Mouse (Mus musculus): Measurements from ENCODE around the gene Banf1. TPM values are rescaled to one million over a fixed set of nuclear protein-coding genes. Genes with fewer than 3 reads are reported as not detected.

Gene Banf1
- polyA plus RNA-seq, 1 experiment, result 506 TPM

- TF ChIP-seq USF1 (IDR thresholded peaks at IDR 0.05; ENCODE audit: low read depth), result no peak
- peak; percentile 13 for TF ChIP-seq CTCF (IDR thresholded peaks at IDR 0.05; ENCODE audit: control insufficient read depth, insufficient read depth, insufficient read length)
- Histone ChIP-seq H3K4me3 (ENCODE audit: insufficient read depth, poor library complexity, severe bottlenecking) (no peak overlapping the region), H3K79me2 (ENCODE audit: control insufficient read depth, insufficient read depth) (peaks cover 2% of the 10 kb centered on the region), H3K79me3 (ENCODE audit: low read depth) (no peaks in the 10 kb centered on the region), H3ac (ENCODE audit: control insufficient read depth, insufficient read length, low read depth) (peak overlapping the region; percentile 82), H3K36me3 (ENCODE audit: control insufficient read depth, insufficient read depth) (no peaks in the 10 kb centered on the region), H3K27me3 (ENCODE audit: control insufficient read depth, insufficient read depth, insufficient read length) (no peaks in the 10 kb centered on the region)
Measured at GRCm38 (mm10) chr19:5348526-5349501, 18.2 kb downstream of the Banf1 start.

DNA sequence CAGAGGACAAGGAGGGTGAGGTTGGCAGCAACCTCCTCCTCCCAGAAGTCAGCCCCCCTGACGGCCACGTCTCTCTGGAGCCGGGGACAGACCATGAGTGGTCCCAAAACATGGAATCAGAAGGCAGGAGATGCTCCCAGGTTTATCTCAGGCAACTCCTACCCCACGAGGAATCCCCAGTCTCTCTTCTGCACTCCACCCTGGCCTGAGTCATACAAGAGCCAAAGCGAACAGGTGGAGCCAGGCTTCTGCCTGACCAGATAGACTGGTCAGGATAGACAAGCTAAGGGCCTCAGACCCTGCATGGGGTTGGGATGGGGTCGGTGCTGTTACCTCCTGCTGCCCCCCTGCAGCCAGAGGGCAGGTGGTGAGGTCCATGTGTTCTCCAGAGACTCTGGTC, 18.9 kb downstream of the Banf1 start:
- H3K79me3 ChIP-seq (ENCODE audit: low read depth), result no peaks in the 10 kb centered on the region
- H3K27me3 ChIP-seq (ENCODE audit: control insufficient read depth, insufficient read depth, insufficient read length), result no peaks in the 10 kb centered on the region
- no peak overlapping the region for H3ac ChIP-seq (ENCODE audit: control insufficient read depth, insufficient read length, low read depth)
- peak; percentile 36 for TF ChIP-seq MYOD1 (IDR thresholded peaks at IDR 0.05; ENCODE audit: control insufficient read depth, insufficient read length, low read depth)
- no peak for TF ChIP-seq USF1 (IDR thresholded peaks at IDR 0.05; ENCODE audit: low read depth)
- TF ChIP-seq CTCF (IDR thresholded peaks at IDR 0.05; ENCODE audit: control insufficient read depth, insufficient read depth, insufficient read length), result no peak
- no peaks in the 10 kb centered on the region for H3K36me3 ChIP-seq (ENCODE audit: control insufficient read depth, insufficient read depth)
- H3K4me3 ChIP-seq (ENCODE audit: insufficient read depth, poor library complexity, severe bottlenecking), result no peak overlapping the region
- peaks cover 7% of the 10 kb centered on the region for H3K79me2 ChIP-seq (ENCODE audit: control insufficient read depth, insufficient read depth)

- Histone ChIP-seq H3K79me2 (ENCODE audit: control insufficient read depth, insufficient read depth) (peaks cover 7% of the 10 kb centered on the region), H3K27me3 (ENCODE audit: control insufficient read depth, insufficient read depth, insufficient read length) (no peaks in the 10 kb centered on the region), H3K4me3 (ENCODE audit: insufficient read depth, poor library complexity, severe bottlenecking) (no peak overlapping the region), H3ac (ENCODE audit: control insufficient read depth, insufficient read length, low read depth) (no peak overlapping the region), H3K36me3 (ENCODE audit: control insufficient read depth, insufficient read depth) (no peaks in the 10 kb centered on the region), H3K79me3 (ENCODE audit: low read depth) (no peaks in the 10 kb centered on the region)
- TF ChIP-seq MYOG (IDR thresholded peaks at IDR 0.05; ENCODE audit: control insufficient read depth, extremely low read depth, insufficient read length), result no peak
- TF ChIP-seq CEBPB (IDR thresholded peaks at IDR 0.05; ENCODE audit: low read depth), result no peak
- peak; percentile 12 for TF ChIP-seq FOSL1 (IDR thresholded peaks at IDR 0.05; ENCODE audit: insufficient read depth, low read length, poor library complexity, severe bottlenecking)
- TF ChIP-seq MYOD1 (IDR thresholded peaks at IDR 0.05; ENCODE audit: control insufficient read depth, insufficient read length, low read depth), result peak; percentile 92
- TF ChIP-seq CTCF (IDR thresholded peaks at IDR 0.05; ENCODE audit: control insufficient read depth, insufficient read depth, insufficient read length), result no peak
- peak; percentile 97 for TF ChIP-seq USF1 (IDR thresholded peaks at IDR 0.05; ENCODE audit: low read depth)
- TF ChIP-seq MAX (IDR thresholded peaks at IDR 0.05), result peak; percentile 85
Measured at GRCm38 (mm10) chr19:5345297-5346131, 21.5 kb downstream of the Banf1 start.

DNA sequence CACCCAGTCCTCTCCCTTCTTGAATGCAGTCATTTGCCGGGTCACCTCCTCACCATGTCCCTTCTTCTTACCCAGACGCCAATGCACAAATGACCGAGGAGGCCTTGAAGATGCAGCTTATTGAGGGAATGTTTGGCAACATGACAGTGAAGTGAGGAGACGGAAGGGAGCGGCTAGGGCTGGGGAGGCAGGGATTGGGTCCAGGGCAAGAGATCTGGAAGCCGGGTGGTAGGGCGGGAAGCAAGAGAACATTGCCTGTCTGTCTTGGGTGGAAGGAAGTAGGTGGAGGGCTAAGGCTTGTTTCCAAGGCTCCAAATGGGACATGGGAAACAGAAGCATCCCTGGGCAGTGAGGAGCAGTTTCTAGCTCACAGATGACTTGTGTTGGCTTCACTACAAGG, 25.6 kb downstream of the Banf1 start:
- Histone ChIP-seq H3K4me3 (ENCODE audit: insufficient read depth, poor library complexity, severe bottlenecking) (no peak overlapping the region), H3K79me3 (ENCODE audit: low read depth) (no peaks in the 10 kb centered on the region), H3K79me2 (ENCODE audit: control insufficient read depth, insufficient read depth) (peaks cover 7% of the 10 kb centered on the region), H3ac (ENCODE audit: control insufficient read depth, insufficient read length, low read depth) (no peak overlapping the region), H3K36me3 (ENCODE audit: control insufficient read depth, insufficient read depth) (no peaks in the 10 kb centered on the region), H3K27me3 (ENCODE audit: control insufficient read depth, insufficient read depth, insufficient read length) (no peaks in the 10 kb centered on the region)
- no peak for TF ChIP-seq MAX (IDR thresholded peaks at IDR 0.05)
- no peak for TF ChIP-seq MYOD1 (IDR thresholded peaks at IDR 0.05; ENCODE audit: control insufficient read depth, insufficient read length, low read depth)
- no peak for TF ChIP-seq USF1 (IDR thresholded peaks at IDR 0.05; ENCODE audit: low read depth)
- TF ChIP-seq MYOG (IDR thresholded peaks at IDR 0.05; ENCODE audit: control insufficient read depth, extremely low read depth, insufficient read length), result no peak
- no peak for TF ChIP-seq CTCF (IDR thresholded peaks at IDR 0.05; ENCODE audit: control insufficient read depth, insufficient read depth, insufficient read length)
- TF ChIP-seq CEBPB (IDR thresholded peaks at IDR 0.05; ENCODE audit: low read depth), result no peak
- no peak for TF ChIP-seq FOSL1 (IDR thresholded peaks at IDR 0.05; ENCODE audit: insufficient read depth, low read length, poor library complexity, severe bottlenecking)

DNA sequence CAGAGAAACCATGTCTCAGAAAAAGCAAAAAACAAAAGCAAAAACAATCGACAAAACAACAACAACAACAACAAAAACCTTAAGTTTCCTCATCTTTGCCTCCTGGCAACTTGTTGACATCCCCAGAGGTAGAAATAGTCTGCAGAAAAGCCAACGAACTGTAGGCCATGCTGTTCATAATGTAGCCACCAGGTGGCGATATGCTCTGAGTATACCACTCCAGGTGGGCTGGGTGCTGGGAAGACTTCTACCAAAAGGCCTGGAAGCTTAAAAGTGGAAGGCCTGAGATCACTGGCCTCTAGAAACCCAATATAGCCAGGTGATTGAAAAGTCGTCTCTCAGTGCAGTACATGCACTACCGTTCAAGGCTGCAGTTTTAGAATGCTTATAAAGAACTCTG, 29.0 kb downstream of the Banf1 start:
- no peaks in the 10 kb centered on the region for H3K79me2 ChIP-seq (ENCODE audit: control insufficient read depth, insufficient read depth)
- H3ac ChIP-seq (ENCODE audit: control insufficient read depth, insufficient read length, low read depth), result no peak overlapping the region
- no peaks in the 10 kb centered on the region for H3K79me3 ChIP-seq (ENCODE audit: low read depth)
- H3K4me3 ChIP-seq (ENCODE audit: insufficient read depth, poor library complexity, severe bottlenecking), result no peak overlapping the region
- H3K27me3 ChIP-seq (ENCODE audit: control insufficient read depth, insufficient read depth, insufficient read length), result no peaks in the 10 kb centered on the region
- TF ChIP-seq MAX (IDR thresholded peaks at IDR 0.05) (no peak), USF1 (IDR thresholded peaks at IDR 0.05; ENCODE audit: low read depth) (no peak), CEBPB (IDR thresholded peaks at IDR 0.05; ENCODE audit: low read depth) (no peak), MYOG (IDR thresholded peaks at IDR 0.05; ENCODE audit: control insufficient read depth, extremely low read depth, insufficient read length) (no peak), CTCF (IDR thresholded peaks at IDR 0.05; ENCODE audit: control insufficient read depth, insufficient read depth, insufficient read length) (peak; percentile 69), FOSL1 (IDR thresholded peaks at IDR 0.05; ENCODE audit: insufficient read depth, low read length, poor library complexity, severe bottlenecking) (no peak)
- H3K36me3 ChIP-seq (ENCODE audit: control insufficient read depth, insufficient read depth), result no peaks in the 10 kb centered on the region
